Mouse (Mus musculus) heart, embryonic 10.5 days (tissue): ENCODE measurements at regions not wholly inside any gene's neighbourhood (a gene's known extent, or its start where the extent isn't known, plus 50 kb on each side); places are given as distances from the start of the nearest gene placed in this dataset.

ENCODE experiments used
- DNase-seq: peaks from one replicate; pipeline ENCODE4 v3.0.0-alpha.2; 2017; ENCODE audit warnings: low spot score
- H3K27ac ChIP-seq: fragments of 300-500 bp; sonication (generic); 2 replicates; pipeline ENCODE4 v1.5.1; 2016; ENCODE audit warnings: mild to moderate bottlenecking
- H3K27me3 ChIP-seq: fragments of 300-500 bp; sonication (generic); 2 replicates; pipeline ENCODE4 v1.6.1; 2016; ENCODE audit warnings: mild to moderate bottlenecking; ENCODE audit not compliant: poor library complexity, insufficient read depth, severe bottlenecking
- H3K36me3 ChIP-seq: fragments of 300-500 bp; sonication (generic); 2 replicates; pipeline ENCODE4 v1.6.1; 2016; ENCODE audit warnings: mild to moderate bottlenecking, moderate library complexity
- H3K4me1 ChIP-seq: fragments of 300-500 bp; sonication (generic); 2 replicates; pipeline ENCODE4 v1.6.1; 2016; ENCODE audit warnings: mild to moderate bottlenecking
- H3K4me3 ChIP-seq: fragments of 300-500 bp; sonication (generic); 2 replicates; pipeline ENCODE4 v1.5.1; 2016; ENCODE audit warnings: mild to moderate bottlenecking, moderate library complexity
- H3K9me3 ChIP-seq: fragments of 300-500 bp; sonication (generic); 2 replicates; pipeline ENCODE4 v1.6.1; 2016; ENCODE audit warnings: mild to moderate bottlenecking, moderate library complexity
- WGBS: fragments of 180-500 bp; shearing (Covaris S2); methylation state at CpG from one replicate; pipeline ENCODE4 v1.1.7; 2016; 5-methylcytosine and 5-hydroxymethylcytosine counted together

DNA sequence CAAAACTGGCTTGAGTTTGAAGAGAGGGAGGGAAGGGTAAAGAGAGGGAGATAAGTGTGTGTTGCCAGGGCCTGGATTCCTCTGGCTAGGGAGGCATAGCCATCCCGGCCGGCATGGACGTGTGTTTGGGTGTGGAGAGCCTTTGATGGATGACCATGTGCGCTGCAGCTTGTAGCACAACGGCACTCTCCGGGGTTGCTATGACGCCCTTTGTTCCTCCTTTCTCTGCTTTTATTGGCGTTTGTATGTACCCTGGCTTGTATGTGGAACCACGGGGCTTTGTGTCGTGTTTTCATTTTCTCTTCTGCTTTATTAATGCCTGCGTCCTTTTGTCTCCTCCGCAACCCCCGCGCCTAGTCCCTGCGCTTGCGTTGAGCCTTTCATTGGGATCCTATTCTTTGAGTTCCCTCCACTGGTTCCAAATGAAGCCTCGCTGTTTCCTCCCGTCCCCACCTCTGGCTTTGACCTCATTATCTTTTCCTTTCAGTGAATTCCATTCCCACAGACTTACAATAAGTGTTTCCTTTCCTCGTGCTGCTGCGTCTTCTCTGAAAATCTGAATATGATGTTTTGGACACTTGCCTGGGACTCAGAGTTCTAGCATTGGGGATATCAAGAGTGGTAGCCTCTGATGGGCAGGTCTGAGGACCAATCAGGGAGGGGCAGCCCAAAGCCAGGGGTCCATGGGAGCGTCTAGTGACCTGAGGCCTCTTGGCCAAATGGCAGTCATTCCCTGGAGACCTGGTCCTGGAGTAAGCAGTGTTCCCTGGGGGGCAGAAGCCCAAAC is 289.5 kb downstream of the Gm11011 start:
- no peak for DNase-seq
- H3K27me3 ChIP-seq, result 0 out of 2 replicates have a peak, but pooled peaks cover 6% of the 10 kb centered on the region
- H3K4me1 ChIP-seq, result peaks cover 13% of the 10 kb centered on the region; the same call in 1 of the 2 replicates
- no peaks in the 10 kb centered on the region for H3K9me3 ChIP-seq
- no peaks in the 10 kb centered on the region for H3K36me3 ChIP-seq
- peak overlapping the region; percentile 31 for H3K27ac ChIP-seq
- WGBS, result 36% methylated on average over 21 of the region's 21 CpGs
- peak overlapping the region; percentile 22 for H3K4me3 ChIP-seq

GRCm38 (mm10) chr2:169297226-169297625 is 290.3 kb downstream of the Gm11011 start:
- H3K9me3 ChIP-seq, result no peaks in the 10 kb centered on the region
- WGBS, result 53% methylated on average over 4 of the region's 4 CpGs
- H3K36me3 ChIP-seq, result no peaks in the 10 kb centered on the region
- peaks cover 13% of the 10 kb centered on the region; the same call in 1 of the 2 replicates for H3K4me1 ChIP-seq
- DNase-seq, result no peak
- no peak overlapping the region for H3K27ac ChIP-seq
- H3K4me3 ChIP-seq, result no peak overlapping the region
- H3K27me3 ChIP-seq, result 0 out of 2 replicates have a peak, but pooled peaks cover 6% of the 10 kb centered on the region

DNA sequence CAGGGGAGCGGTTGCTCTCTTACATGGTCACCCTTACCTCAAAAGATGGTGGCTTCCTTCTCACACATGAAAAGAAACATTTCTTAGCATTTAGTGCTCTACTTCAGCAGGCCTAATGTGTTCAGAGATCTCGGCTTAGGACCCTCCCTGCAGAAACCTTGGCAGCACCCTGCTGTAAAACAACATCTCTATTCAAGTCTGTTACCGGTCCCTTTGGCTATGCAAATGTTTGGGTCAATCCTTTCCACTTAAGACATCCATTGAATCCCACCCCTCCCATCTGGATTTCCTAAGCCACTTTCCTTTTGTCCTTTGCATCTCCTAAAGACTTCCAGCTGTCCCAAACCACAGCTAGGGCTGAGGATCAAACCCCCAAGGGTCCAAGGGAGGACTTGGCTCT is 294.2 kb downstream of the Gm11011 start:
- Histone ChIP-seq H3K27ac (no peak overlapping the region), H3K4me3 (no peak overlapping the region), H3K36me3 (no peaks in the 10 kb centered on the region), H3K4me1 (peaks cover 11% of the 10 kb centered on the region; the same call in 1 of the 2 replicates), H3K9me3 (no peaks in the 10 kb centered on the region), H3K27me3 (0 out of 2 replicates have a peak, but pooled peaks cover 6% of the 10 kb centered on the region)
- DNase-seq, result no peak
- 34% methylated on average over 3 of the region's 3 CpGs for WGBS

GRCm38 (mm10) chr2:169288891-169289605 is 298.5 kb downstream of the Gm11011 start:
- Histone ChIP-seq H3K27ac (no peak overlapping the region), H3K9me3 (no peaks in the 10 kb centered on the region), H3K36me3 (no peaks in the 10 kb centered on the region), H3K27me3 (no peaks in the 10 kb centered on the region), H3K4me1 (no peaks in the 10 kb centered on the region), H3K4me3 (no peak overlapping the region)
- DNase-seq, result no peak
- WGBS, result 88% methylated on average over 12 of the region's 12 CpGs

DNA sequence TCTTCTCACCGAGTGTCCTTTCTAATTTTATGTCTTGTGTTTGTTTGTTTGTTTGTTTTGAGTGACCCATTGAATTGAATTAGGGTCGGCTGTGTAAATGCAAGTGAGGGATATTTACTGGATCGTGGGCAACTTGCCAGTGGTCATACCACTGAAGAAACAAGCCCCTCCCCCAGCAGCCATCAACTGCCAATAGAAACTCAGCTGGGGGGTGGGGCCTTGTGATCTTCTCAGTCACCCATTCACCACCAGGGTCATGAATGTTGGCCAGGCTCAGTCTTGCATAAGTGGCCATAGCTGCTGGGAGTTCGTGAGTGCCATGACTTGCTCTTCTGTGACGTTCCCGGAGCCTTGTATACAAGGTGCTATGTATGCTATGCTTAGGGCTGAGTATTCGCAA is 300.8 kb downstream of the Gm11011 start:
- WGBS, result 84% methylated on average over 7 of the region's 7 CpGs
- Histone ChIP-seq H3K9me3 (no peaks in the 10 kb centered on the region), H3K27ac (no peak overlapping the region), H3K36me3 (no peaks in the 10 kb centered on the region), H3K27me3 (no peaks in the 10 kb centered on the region), H3K4me1 (no peaks in the 10 kb centered on the region), H3K4me3 (no peak overlapping the region)
- no peak for DNase-seq

DNA sequence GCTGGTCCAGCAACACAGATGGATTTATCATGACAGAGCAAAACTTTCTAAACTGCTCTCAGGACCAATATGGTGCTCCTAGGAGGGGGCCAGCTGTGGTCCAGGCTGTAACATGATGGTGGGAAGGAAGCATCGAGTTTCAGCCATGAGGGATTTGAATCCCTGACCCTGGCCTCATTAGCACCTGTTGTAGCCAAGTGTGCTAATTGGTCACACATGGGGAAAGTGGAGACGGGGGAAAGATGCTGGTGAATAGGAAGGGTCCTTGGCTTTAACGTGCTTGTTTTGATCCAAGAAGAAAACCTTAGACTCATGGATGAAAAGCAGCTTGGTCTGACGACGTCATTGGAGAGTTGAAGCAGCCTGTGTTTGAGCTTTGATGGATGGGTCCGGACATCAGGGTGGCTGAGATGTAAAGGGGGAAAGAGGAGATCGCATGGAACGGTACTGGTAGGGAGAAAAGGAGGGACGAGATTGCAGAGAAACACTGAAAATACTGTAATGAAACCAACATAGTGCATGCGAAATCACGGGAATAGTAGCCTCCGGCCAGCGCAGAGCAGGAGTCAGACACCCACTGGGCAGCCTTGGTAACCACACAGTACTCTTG is 304.9 kb downstream of the Gm11011 start:
- H3K27me3 ChIP-seq, result no peaks in the 10 kb centered on the region
- 83% methylated on average over 13 of the region's 13 CpGs for WGBS
- H3K4me1 ChIP-seq, result no peaks in the 10 kb centered on the region
- DNase-seq, result no peak
- H3K4me3 ChIP-seq, result no peak overlapping the region
- no peaks in the 10 kb centered on the region for H3K9me3 ChIP-seq
- no peaks in the 10 kb centered on the region for H3K36me3 ChIP-seq
- H3K27ac ChIP-seq, result no peak overlapping the region

DNA sequence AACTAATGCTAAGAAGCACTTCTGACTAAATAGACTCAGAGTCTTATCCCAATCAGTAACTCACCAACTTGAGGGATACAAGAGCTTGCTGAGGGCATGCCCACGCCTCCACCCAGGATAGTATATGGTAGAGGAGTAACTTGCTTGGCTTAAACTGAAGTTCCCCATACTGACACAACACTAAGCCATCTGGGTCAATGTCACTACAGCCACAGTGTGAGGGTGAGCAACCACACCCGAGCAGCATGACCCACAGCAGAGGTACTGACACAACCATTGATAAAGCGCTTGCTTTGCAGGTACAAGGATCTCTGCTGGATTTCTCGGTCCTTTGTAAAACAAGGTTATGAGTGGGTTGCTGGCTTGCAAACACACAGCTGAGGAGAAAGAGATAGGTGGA is 312.2 kb downstream of the Gm11011 start:
- peaks cover 6% of the 10 kb centered on the region; the same call in 1 of the 2 replicates for H3K27me3 ChIP-seq
- WGBS, result 83% methylated on average over 4 of the region's 4 CpGs

GRCm38 (mm10) chr2:169274101-169274500 is 313.4 kb downstream of the Gm11011 start:
- H3K27me3 ChIP-seq, result peaks cover 6% of the 10 kb centered on the region; the same call in 1 of the 2 replicates
- no peak overlapping the region for H3K27ac ChIP-seq
- DNase-seq, result no peak
- no peaks in the 10 kb centered on the region for H3K36me3 ChIP-seq
- 0 out of 2 replicates have a peak, but pooled peaks cover 4% of the 10 kb centered on the region for H3K4me1 ChIP-seq
- 77% methylated on average over 1 of the region's 1 CpGs for WGBS
- no peak overlapping the region for H3K4me3 ChIP-seq
- H3K9me3 ChIP-seq, result no peaks in the 10 kb centered on the region

More for the DNA sequence above, 312.2 kb downstream of the Gm11011 start:
- H3K9me3 ChIP-seq, result no peaks in the 10 kb centered on the region
- H3K4me1 ChIP-seq, result 0 out of 2 replicates have a peak, but pooled peaks cover 4% of the 10 kb centered on the region
- no peak for DNase-seq
- no peak overlapping the region for H3K4me3 ChIP-seq
- no peak overlapping the region for H3K27ac ChIP-seq
- no peaks in the 10 kb centered on the region for H3K36me3 ChIP-seq

GRCm38 (mm10) chr2:169272622-169273021 is 314.9 kb downstream of the Gm11011 start:
- Histone ChIP-seq H3K9me3 (no peaks in the 10 kb centered on the region), H3K4me1 (0 out of 2 replicates have a peak, but pooled peaks cover 4% of the 10 kb centered on the region), H3K27ac (no peak overlapping the region), H3K36me3 (no peaks in the 10 kb centered on the region), H3K4me3 (no peak overlapping the region), H3K27me3 (peaks cover 6% of the 10 kb centered on the region; the same call in 1 of the 2 replicates)
- 29% methylated on average over 6 of the region's 6 CpGs for WGBS
- DNase-seq, result no peak

DNA sequence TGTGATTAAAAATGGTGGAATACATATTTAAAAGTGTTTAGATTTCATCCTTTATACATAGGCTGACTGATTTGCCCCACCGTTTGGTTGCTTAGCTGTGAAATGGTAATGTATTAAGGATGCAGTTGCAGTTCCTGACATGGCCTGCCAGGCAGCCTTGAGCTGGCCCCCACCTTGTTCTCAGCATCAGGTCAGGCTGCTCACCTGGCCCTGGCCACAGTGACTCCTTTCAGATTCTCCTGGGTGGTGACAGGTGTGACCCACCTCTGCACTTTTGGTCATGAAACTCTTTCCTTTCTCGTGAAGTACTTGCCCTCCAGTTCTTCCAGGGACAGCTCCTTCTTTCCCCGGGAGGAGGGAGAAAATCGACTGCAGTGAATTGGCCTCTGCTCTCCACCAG is 315.5 kb downstream of the Gm11011 start:
- Histone ChIP-seq H3K36me3 (no peaks in the 10 kb centered on the region), H3K4me1 (0 out of 2 replicates have a peak, but pooled peaks cover 4% of the 10 kb centered on the region)

GRCm38 (mm10) chr2:169260636-169261035 is 305.2 kb upstream of the Zfp64 start:
- H3K4me3 ChIP-seq, result no peak overlapping the region
- H3K36me3 ChIP-seq, result no peaks in the 10 kb centered on the region
- H3K4me1 ChIP-seq, result no peaks in the 10 kb centered on the region
- no peaks in the 10 kb centered on the region; the same call in 1 of the 2 replicates for H3K27me3 ChIP-seq
- 80% methylated on average over 4 of the region's 4 CpGs for WGBS
- no peak for DNase-seq
- no peak overlapping the region for H3K27ac ChIP-seq
- no peaks in the 10 kb centered on the region for H3K9me3 ChIP-seq

More for the DNA sequence above, 315.5 kb downstream of the Gm11011 start:
- H3K27me3 ChIP-seq, result peaks cover 6% of the 10 kb centered on the region; the same call in 1 of the 2 replicates
- no peak overlapping the region for H3K27ac ChIP-seq
- no peak overlapping the region for H3K4me3 ChIP-seq
- 38% methylated on average over 4 of the region's 4 CpGs for WGBS
- no peaks in the 10 kb centered on the region for H3K9me3 ChIP-seq
- DNase-seq, result no peak

GRCm38 (mm10) chr2:169244572-169244971 is 289.2 kb upstream of the Zfp64 start:
- Histone ChIP-seq H3K4me3 (no peak overlapping the region), H3K27ac (no peak overlapping the region), H3K27me3 (no peaks in the 10 kb centered on the region), H3K4me1 (peaks cover 7% of the 10 kb centered on the region; the same call in 1 of the 2 replicates), H3K36me3 (no peaks in the 10 kb centered on the region), H3K9me3 (no peaks in the 10 kb centered on the region)
- no peak for DNase-seq
